Mouse (Mus musculus) lung, embryonic 14.5 days (tissue): Measurements from ENCODE around the gene Klc1. TPM values are rescaled to one million over a fixed set of nuclear protein-coding genes. Genes with fewer than 3 reads are reported as not detected.
A peak's percentile ranks its signal among the peaks of the same experiment; 100 is the strongest.

Source experiments
- ATAC-seq: fragments of 200-750 bp; cut with Nextera tagmentation; 2 replicates; pipeline ENCODE4 v1.8.0; 2017; ENCODE audit warnings: mild to moderate bottlenecking, moderate TSS enrichment, moderate library complexity; ENCODE audit not compliant: insufficient read depth
- DNase-seq: peaks from one replicate; pipeline ENCODE4 v3.0.0-alpha.2; 2015
- H3K27ac ChIP-seq: fragments of 300-500 bp; sonication (generic); 2 replicates; pipeline ENCODE4 v1.5.1; 2014; ENCODE audit warnings: low read depth, mild to moderate bottlenecking, moderate library complexity
- H3K27me3 ChIP-seq: fragments of 300-500 bp; sonication (generic); 2 replicates; pipeline ENCODE4 v1.6.1; 2014; ENCODE audit warnings: low read length, control low read depth; ENCODE audit not compliant: insufficient read depth
- H3K36me3 ChIP-seq: fragments of 300-500 bp; sonication (generic); 2 replicates; pipeline ENCODE4 v1.6.1; 2014; ENCODE audit warnings: control low read depth; ENCODE audit not compliant: insufficient read depth
- H3K4me1 ChIP-seq: fragments of 300-500 bp; sonication (generic); 2 replicates; pipeline ENCODE4 v1.6.1; 2014; ENCODE audit warnings: antibody characterized with exemption, control low read depth; ENCODE audit not compliant: insufficient read depth
- H3K4me2 ChIP-seq: fragments of 300-500 bp; sonication (generic); 2 replicates; pipeline ENCODE4 v1.6.1; 2014; ENCODE audit warnings: mild to moderate bottlenecking
- H3K4me3 ChIP-seq: fragments of 300-500 bp; sonication (generic); 2 replicates; pipeline ENCODE4 v1.5.1; 2014; ENCODE audit warnings: low read depth, low read length
- H3K9ac ChIP-seq: fragments of 300-500 bp; sonication (generic); 2 replicates; pipeline ENCODE4 v1.6.1; 2014
- H3K9me3 ChIP-seq: fragments of 300-500 bp; sonication (generic); 2 replicates; pipeline ENCODE4 v1.6.1; 2016; ENCODE audit warnings: low read depth, low read length, control low read depth
- CTCF ChIP-seq: IDR thresholded peaks from 2 replicates; pipeline ENCODE4 v1.5.1; 2016; ENCODE audit warnings: antibody characterized with exemption, low read depth
- WGBS: fragments of 180-500 bp; shearing (Covaris S2); extraction: QIAGEN DNeasy Blood & Tissue Kit; methylation state at CpG from one replicate; pipeline ENCODE4 v1.1.7; 2014; 5-methylcytosine and 5-hydroxymethylcytosine counted together
- polyA plus RNA-seq: library from polyadenylated mRNA; unstranded; fragments of >200 nt; fragmentation: Nextera tagmentation; extraction: Ambion mirVana; gene quantifications from 2 replicates; pipeline ENCODE4 v1.2.1, GENCODE M21; 2014

The Klc1 gene
- polyA plus RNA-seq, 1 experiment from 2014 or later = 96.7 TPM

DNA sequence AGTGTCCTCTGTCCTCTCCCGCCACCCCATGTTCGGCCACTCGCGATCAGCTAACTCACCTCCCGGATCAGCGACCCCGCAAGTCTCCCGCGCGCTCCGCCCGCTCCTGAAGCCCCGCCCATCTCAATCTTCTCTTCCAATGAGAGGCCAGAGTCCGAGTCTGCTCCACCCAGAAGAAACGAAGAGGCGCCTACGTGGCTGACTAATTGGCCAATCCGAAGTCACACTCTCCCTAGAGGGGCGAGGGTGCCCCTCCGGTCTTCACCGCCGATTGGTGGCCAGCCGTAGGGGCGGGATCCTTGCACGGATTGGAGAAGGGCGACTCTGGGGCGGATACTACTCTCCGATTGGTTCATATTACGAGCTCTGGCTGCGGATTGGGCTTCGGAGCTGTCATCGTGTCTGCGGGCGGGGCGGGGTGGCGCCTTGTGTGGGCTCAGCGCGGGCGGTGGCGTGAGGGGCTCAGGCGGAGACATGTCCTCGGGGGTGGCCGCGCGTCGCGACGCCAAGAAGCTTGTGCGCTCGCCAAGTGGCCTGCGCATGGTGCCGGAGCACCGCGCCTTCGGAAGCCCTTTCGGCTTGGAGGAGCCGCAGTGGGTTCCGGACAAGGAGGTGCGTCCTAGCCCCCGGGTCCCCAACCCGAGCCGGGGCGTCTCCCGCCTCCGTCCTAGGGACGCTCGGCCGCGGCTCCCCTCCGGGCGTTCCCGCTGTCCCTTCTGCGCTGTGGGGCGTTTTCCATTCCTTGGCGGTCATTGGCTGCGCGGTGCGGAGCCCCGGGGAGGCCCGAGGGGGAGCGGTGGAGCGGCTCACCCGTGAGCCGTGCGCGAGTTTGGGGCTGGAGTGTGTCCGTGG lies 55.3 kb downstream of the Klc1 start, which contains the start of the genes Xrcc3 and Zfyve21:
Gene Xrcc3, minus strand, starts transcription at position 108 of the 852 bp plus-strand sequence.
Gene Zfyve21, plus strand, starts transcription at position 405 of the 852 bp plus-strand sequence.
- TF ChIP-seq CTCF = no peak
- Histone ChIP-seq H3K9me3 (no peaks in the 10 kb centered on the region), H3K4me1 (peaks cover 28% of the 10 kb centered on the region), H3K4me3 (peak within 1 kb of the TSS; percentile 76), H3K4me2 (peak within 1 kb of the TSS; percentile 73), H3K27ac (peak within 1 kb of the TSS; percentile 95), H3K36me3 (peaks cover 9% of the 10 kb centered on the region), H3K27me3 (no peaks in the 10 kb centered on the region), H3K9ac (peak within 1 kb of the TSS; percentile 77)
- ATAC-seq (peak; percentile 98), DNase-seq (peak; percentile 99)
- under 1% methylated on average over 86 of the region's 87 CpGs for WGBS

DNA sequence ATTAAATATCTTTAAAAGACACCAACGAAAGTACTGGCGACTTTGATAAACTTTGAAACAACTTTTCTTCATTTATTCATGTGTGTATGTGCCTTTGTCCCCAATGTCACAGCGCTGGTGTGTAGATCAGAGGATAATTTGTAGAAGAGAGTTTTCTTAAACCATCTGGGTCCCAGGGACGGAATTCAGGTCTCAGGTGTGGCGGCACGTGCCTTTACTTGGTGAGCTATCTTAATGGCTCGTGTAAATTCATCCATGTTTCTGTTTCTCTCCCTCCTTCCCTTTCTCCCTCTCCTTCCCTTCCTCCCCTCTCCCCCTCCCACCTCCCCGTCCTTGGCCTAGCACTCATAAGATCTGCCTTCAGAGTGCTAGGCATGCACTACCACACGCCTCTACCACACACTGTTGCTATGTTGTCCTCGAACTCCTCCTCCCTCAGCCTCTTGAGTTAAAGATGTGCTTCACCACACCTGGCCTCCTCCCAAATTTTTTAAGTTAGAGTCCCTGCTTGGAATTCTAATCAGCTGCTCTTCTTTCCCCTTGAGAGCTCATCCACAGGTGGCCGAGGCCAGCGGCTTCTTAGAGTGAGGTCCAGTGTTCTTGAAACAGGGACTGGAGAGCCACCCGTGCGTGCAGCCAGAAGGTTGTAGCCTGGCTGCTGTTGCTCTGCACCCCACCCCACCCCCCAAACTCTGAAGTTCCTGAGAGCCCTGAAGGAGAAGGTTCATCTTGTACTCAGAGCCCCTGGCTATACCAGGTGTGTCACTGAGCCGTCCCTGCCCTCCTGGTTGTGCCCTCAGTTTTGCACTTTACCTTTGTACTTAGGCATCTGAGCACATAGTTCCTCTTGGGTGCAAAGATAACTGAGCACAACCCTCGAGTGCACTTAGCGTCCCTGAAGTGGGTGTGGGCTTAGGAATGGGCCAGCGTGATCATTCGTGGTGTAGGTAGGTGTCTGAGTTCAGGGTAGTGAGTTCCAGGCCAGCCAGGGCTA lies 56.4 kb downstream of the Klc1 start:
- ATAC-seq (no peak), DNase-seq (peak; percentile 22)
- H3K4me2 ChIP-seq = peak overlapping the region; percentile 73
- peak overlapping the region; percentile 95 for H3K27ac ChIP-seq
- WGBS = 19% methylated on average over 19 of the region's 19 CpGs
- H3K9ac ChIP-seq = peak overlapping the region; percentile 77
- H3K4me1 ChIP-seq = peaks cover 24% of the 10 kb centered on the region
- H3K27me3 ChIP-seq = no peaks in the 10 kb centered on the region
- H3K36me3 ChIP-seq = 0 out of 2 replicates have a peak, but pooled peaks cover 2% of the 10 kb centered on the region
- H3K4me3 ChIP-seq = peak overlapping the region; percentile 76
- TF ChIP-seq CTCF = no peak
- no peaks in the 10 kb centered on the region for H3K9me3 ChIP-seq

DNA sequence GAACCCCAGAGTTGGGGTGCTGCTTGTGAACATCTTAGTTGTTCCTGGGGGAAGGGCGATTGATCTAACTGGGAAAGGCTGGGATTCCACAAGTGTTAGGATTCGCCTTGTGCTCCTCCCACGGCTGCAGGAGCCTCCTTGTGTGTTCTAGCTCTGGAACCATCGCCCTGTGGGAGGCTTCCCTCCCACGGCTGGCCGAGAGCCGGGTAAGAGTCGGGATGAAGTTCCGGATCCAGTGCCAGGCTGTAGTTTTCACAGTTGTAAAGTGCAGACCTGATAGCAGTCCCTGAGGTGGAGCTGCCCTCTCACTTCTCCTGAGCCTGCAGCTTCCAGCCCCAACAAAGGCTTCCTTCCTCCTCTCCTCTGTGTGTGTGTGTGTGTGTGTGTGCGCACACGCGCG lies 57.9 kb downstream of the Klc1 start:
- Histone ChIP-seq H3K4me1 (peaks cover 24% of the 10 kb centered on the region), H3K36me3 (peaks cover 6% of the 10 kb centered on the region), H3K4me2 (peak overlapping the region; percentile 73), H3K4me3 (no peak overlapping the region), H3K27me3 (no peaks in the 10 kb centered on the region), H3K9ac (peak overlapping the region; percentile 5; the same call in 1 of the 2 replicates), H3K27ac (no peak overlapping the region), H3K9me3 (no peaks in the 10 kb centered on the region)
- WGBS = 48% methylated on average over 13 of the region's 13 CpGs
- ATAC-seq (no peak), DNase-seq (peak; percentile 38)
- TF ChIP-seq CTCF = no peak

DNA sequence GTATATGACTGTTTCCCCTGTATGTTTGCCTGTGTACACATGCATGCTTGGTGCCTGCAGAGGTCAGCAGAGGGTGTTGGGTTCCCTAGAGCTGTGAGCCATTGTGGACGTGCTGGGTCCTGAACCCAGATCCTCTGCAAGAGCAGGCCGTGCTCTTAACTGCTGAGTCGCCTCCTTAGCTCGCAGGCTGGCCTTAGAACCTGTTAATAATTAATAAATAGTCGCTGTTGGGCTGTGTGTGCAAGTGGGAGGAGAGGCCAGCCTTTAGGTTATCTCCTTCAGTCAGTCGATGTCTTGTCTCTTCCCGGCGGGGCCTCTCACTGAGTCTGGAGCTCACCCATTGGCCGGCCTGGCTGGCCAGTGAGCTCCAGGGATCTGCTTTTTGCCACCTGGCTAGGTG lies 58.3 kb downstream of the Klc1 start:
- ATAC-seq (no peak), DNase-seq (peak; percentile 15)
- Histone ChIP-seq H3K9ac (peak overlapping the region; percentile 5; the same call in 1 of the 2 replicates), H3K27ac (no peak overlapping the region), H3K4me3 (no peak overlapping the region), H3K36me3 (peaks cover 6% of the 10 kb centered on the region), H3K4me1 (peaks cover 24% of the 10 kb centered on the region), H3K4me2 (peak overlapping the region; percentile 73), H3K27me3 (no peaks in the 10 kb centered on the region), H3K9me3 (no peaks in the 10 kb centered on the region)
- 44% methylated on average over 9 of the region's 9 CpGs for WGBS
- no peak for TF ChIP-seq CTCF

DNA sequence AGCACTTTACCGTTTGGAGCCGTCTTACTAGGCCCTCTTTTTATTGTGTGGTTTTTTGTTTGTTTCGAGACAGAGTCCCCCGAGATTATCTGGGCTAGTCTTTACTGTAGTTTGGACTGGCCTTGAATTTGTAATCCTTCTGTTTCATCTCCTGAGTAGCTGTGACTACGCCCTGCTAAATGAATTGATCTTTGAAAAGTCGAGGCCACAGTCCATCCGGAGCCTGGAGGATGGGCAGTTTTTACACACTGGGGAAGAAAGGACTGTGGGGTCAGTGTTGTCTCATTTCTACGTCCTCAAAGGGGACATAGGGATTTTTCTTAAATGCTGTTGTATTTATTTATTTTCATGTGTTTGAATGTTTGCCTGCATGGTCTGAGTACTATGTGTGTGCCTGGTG lies 59.3 kb downstream of the Klc1 start:
- Histone ChIP-seq H3K27me3 (no peaks in the 10 kb centered on the region), H3K36me3 (peaks cover 8% of the 10 kb centered on the region), H3K9ac (no peak overlapping the region), H3K4me3 (no peak overlapping the region), H3K4me1 (peaks cover 19% of the 10 kb centered on the region), H3K27ac (no peak overlapping the region), H3K9me3 (no peaks in the 10 kb centered on the region), H3K4me2 (no peak overlapping the region)
- DNase-seq = no peak
- 85% methylated on average over 8 of the region's 8 CpGs for WGBS
- ATAC-seq = no peak
- no peak for TF ChIP-seq CTCF

DNA sequence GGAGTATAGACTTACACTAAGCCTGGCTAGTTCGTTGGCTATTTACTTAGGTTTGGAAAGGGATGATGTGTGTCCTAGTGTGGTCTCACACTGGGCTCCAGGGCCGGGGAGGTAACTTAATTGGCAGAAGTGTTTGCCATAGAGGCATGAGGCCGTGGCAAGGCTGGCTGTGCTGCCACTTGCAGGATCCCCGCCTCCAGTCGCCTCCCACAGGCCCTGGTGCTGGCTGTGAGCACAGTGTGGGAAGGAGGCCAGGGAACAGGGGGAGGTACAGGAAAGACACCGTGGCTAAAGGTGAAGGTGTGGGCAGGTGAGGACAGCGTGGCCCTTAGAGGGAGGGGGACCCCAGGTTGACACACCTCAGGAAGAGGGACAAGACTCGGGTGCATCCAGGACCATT lies 61.3 kb downstream of the Klc1 start:
- no peak overlapping the region for H3K4me3 ChIP-seq
- H3K9ac ChIP-seq = no peak overlapping the region
- WGBS = 72% methylated on average over 8 of the region's 8 CpGs
- H3K36me3 ChIP-seq = peaks cover 28% of the 10 kb centered on the region
- DNase-seq (no peak), ATAC-seq (no peak)
- H3K9me3 ChIP-seq = no peaks in the 10 kb centered on the region
- no peak overlapping the region for H3K4me2 ChIP-seq
- H3K27ac ChIP-seq = no peak overlapping the region
- TF ChIP-seq CTCF = no peak
- peaks cover 17% of the 10 kb centered on the region for H3K4me1 ChIP-seq
- no peaks in the 10 kb centered on the region for H3K27me3 ChIP-seq

DNA sequence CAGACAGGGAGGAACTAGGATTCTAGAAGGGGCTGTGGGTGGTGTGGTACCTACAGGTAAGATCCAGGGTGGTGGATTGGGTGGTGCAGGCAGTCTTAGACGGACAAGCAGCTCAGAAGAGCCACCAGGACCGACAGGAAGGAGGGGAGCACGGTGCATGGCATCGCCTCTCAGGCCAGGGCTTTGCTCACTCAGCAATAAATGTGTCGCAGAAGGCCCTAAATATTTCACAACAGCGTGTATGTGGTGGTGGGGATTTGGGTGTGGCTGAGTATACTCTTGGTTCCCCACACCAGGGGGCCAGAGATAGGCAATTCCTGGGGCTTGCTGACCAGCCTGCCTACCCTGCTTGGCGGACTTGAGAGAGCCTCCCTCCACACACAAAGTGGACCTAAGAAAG lies 62.1 kb downstream of the Klc1 start:
- Histone ChIP-seq H3K27ac (no peak overlapping the region), H3K27me3 (no peaks in the 10 kb centered on the region), H3K4me3 (no peak overlapping the region), H3K4me1 (peaks cover 10% of the 10 kb centered on the region), H3K9me3 (no peaks in the 10 kb centered on the region), H3K36me3 (peaks cover 35% of the 10 kb centered on the region), H3K9ac (no peak overlapping the region), H3K4me2 (no peak overlapping the region)
- no peak for TF ChIP-seq CTCF
- WGBS = 87% methylated on average over 7 of the region's 7 CpGs
- no peak for DNase-seq
- no peak for ATAC-seq
